Mouse (Mus musculus) C2C12 (cell line): Measurements from ENCODE around the gene Tenm2.

ENCODE experiments used
- CEBPB ChIP-seq: IDR thresholded peaks from one replicate; pipeline ENCODE4 v1.6.1; 2011; ENCODE audit warnings: low read depth, mild to moderate bottlenecking, control low read depth, moderate library complexity
- CTCF ChIP-seq: IDR thresholded peaks from one replicate; pipeline ENCODE4 v1.5.1; 2011; ENCODE audit not compliant: control insufficient read depth, insufficient read depth, insufficient read length
- MAX ChIP-seq: IDR thresholded peaks from one replicate; pipeline ENCODE4 v1.6.1; 2011; ENCODE audit warnings: mild to moderate bottlenecking, control low read depth
- MYOG ChIP-seq: IDR thresholded peaks from one replicate; pipeline ENCODE4 v1.6.1; 2011; ENCODE audit not compliant: control insufficient read depth, insufficient read length; ENCODE audit errors: extremely low read depth
- USF1 ChIP-seq: IDR thresholded peaks from one replicate; pipeline ENCODE4 v1.6.1; 2011; ENCODE audit warnings: low read depth, mild to moderate bottlenecking, control low read depth, moderate library complexity

- no peak for TF ChIP-seq CTCF
- TF ChIP-seq USF1: no peak
- no peak for TF ChIP-seq MAX
- no peak for TF ChIP-seq CEBPB
- no peak for TF ChIP-seq MYOG
Measured at GRCm38 (mm10) chr11:36307276-36307675, 928.5 kb downstream of the Tenm2 start.
